Mouse (Mus musculus): ENCODE measurements around the gene Trmt1. TPM values are rescaled to one million over a fixed set of nuclear protein-coding genes. Genes with fewer than 3 reads are reported as not detected.
A peak's percentile ranks its signal among the peaks of the same experiment; 100 is the strongest.
"Not testable (repeated sequence)": the region's sequence is repeated elsewhere in the genome, so short reads cannot be mapped to it uniquely, and the experiment has no call there.

Trmt1 gene
- total RNA-seq, 2 experiments from 2014 or later: 64.4 to 82.2 TPM

DNA sequence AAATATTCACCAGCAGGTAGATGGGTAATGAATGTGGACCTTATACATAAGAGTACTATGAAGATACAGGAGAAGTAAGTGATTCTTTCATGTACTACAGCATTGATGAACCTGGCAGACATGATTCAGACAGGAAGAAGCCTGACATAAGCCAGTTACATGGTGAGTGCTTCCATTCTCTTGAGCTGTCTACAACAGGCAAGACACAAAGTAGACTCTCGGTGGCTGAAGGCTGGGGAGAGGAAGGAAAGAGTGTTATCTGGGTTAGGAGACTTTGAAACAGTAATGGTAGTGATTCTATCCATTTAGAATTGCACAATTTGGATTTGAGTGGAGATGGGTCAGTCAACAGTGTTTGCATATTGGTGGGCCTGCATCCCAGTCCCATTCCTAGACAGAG is 27.2 kb upstream of the Trmt1 start:
- no peak for ATAC-seq (replicated peaks; ENCODE audit: poor library complexity)

- ATAC-seq (replicated peaks; ENCODE audit: poor library complexity): peak; percentile 8; the same call in 1 of the 2 replicates
These were observed 25.9 kb upstream of the Trmt1 start for GRCm38 (mm10) chr8:84659936-84660818.

DNA sequence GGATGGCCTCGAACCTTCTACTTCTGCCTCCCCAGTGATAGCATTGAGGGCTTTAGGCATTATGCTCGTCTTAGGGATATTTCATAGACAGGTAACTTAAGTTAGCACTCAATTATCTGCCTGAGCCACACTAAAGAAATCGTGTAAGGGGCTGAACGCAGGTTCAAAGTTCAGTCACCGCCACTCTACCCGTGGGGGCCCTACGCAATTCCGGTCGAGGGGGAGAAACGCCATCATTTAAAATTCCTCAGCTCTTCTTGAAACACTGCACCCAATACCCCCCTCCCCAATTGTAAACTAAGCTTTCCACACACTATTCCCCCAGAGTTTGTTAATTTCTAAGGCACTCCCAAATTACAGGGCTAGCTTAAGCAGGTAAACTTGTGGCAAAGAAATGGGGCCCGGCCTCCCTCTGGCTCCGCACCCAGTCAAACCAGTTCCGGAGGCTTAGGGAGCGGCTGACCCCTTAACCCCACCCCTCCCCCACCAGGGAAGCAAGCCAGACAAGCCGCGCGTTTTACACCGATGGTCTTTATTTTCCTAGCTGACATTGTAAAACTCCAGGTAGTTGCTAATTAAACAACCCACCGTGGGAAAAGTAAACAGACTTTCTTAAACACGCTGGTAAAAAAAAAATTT is 25.2 kb upstream of the Trmt1 start:
- no peak for ATAC-seq (replicated peaks; ENCODE audit: poor library complexity)

DNA sequence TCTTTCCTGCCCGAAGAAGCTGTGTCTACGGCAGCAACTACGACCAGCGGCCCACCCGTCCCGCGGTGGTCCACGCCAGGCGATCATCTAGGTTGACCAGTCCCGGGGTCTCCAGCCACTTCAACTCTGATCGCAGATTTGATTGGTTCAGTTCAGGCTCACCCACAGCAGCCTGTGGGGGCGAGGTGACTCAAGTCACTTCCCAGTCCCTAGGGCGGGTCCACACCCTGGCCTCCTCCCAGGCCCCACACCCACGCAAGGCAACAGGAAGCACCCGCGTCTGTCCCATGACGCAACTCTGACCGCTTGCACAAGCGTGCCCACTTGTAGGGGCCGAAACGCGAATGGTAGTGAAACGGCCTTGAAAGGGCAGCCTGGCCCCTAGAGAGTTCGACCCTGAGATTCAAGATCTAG is 24.6 kb upstream of the Trmt1 start:
- ATAC-seq (replicated peaks; ENCODE audit: poor library complexity): peak; percentile 30

DNA sequence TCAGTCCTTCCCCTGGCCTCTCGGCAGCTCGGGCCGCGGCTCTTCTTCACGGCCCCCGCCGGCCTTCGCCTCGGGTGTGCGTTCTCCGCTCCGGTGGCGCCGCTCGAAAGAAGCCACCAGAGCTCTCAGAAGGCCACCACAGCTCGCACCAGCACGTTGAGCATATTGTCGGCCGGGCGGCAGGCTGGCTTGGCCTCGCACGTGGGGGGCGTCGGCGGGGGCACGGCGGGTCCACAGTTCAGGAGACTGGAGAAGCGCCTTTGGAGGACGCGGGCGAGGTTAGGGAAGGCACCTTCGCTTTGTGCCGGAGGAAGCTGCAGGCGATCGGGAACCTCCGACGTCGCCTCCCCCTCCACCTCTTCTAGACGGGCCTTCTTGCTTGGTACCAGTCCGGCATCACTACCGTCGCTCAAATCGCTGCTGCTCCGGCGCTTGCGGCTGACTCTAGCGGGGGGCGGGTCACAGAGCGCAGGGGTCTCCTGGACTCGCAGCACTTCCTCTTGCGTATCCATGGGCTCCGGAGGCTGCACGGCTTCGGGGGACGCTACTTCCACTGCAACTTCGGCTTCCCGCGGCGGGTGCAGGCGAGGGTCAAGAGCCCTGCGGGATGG is 24.0 kb upstream of the Trmt1 start:
- peak; percentile 10; the same call in 1 of the 2 replicates for ATAC-seq (replicated peaks; ENCODE audit: poor library complexity)

- peak; percentile 42 for ATAC-seq (replicated peaks; ENCODE audit: poor library complexity)
These were observed 23.5 kb upstream of the Trmt1 start, which contains the start of gene Ier2 for GRCm38 (mm10) chr8:84662581-84663065. Ier2 (minus strand) TSS chr8:84662852.

- peak; percentile 45 for ATAC-seq (replicated peaks; ENCODE audit: poor library complexity)
These were observed 22.4 kb upstream of the Trmt1 start for GRCm38 (mm10) chr8:84663483-84664327.

- ATAC-seq (replicated peaks; ENCODE audit: poor library complexity): peak; percentile 24
These were observed 21.3 kb upstream of the Trmt1 start for GRCm38 (mm10) chr8:84664566-84665384.

- no peak for ATAC-seq (replicated peaks; ENCODE audit: poor library complexity)
These were observed 20.7 kb upstream of the Trmt1 start for GRCm38 (mm10) chr8:84665385-84665893.

GRCm38 (mm10) chr8:84668081-84668480 is 18.0 kb upstream of the Trmt1 start:
- no peak for ATAC-seq (replicated peaks; ENCODE audit: poor library complexity)

GRCm38 (mm10) chr8:84668731-84669485 is 17.2 kb upstream of the Trmt1 start:
- no peak for ATAC-seq (replicated peaks; ENCODE audit: poor library complexity)

- ATAC-seq (replicated peaks; ENCODE audit: poor library complexity): not testable (repeated sequence)
These were observed 15.7 kb upstream of the Trmt1 start for GRCm38 (mm10) chr8:84670295-84671006.

DNA sequence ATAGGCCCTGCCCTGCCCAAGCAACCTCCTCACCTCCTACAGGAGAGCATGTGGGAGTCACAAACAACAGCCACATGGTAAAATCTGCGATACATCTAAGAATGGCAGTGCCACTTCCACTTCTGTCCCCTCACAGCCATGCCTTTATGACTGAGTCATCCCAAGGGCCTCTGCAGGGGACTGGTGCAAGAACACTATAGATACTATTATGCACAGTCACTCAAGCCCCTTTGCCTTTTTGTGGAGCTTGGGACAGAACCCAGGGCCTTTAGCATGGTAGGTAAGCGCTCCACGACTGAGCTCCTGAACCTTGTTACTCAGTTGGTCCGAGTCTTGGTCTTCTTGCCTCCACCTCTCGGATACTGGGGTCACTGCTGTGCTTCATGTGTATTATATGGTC is 8.8 kb upstream of the Trmt1 start:
- peak; percentile 42 for ATAC-seq (replicated peaks; ENCODE audit: poor library complexity)

- ATAC-seq (replicated peaks; ENCODE audit: poor library complexity): no peak
These were observed 4.6 kb upstream of the Trmt1 start for GRCm38 (mm10) chr8:84681476-84681875.

DNA sequence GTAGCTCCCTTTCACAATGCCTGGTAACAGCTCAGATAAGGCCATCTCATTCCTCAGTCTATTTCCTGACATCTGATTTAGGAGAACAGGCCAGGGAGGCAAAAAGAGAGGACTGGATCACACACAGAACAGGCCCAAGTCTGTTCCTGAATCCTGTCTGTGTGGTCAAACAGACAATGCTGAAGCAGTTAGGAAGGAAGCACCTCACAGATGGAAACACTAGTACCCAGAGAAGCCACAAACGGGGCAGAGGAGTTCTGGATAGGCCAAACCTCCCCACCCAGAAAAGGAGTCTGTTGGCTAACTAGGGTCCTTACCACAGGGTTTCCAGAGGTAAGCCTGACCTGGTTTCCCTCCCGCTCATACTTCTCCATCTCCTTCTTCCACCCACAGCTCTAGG is 3.9 kb upstream of the Trmt1 start:
- peak; percentile 47 for ATAC-seq (replicated peaks; ENCODE audit: poor library complexity)

DNA sequence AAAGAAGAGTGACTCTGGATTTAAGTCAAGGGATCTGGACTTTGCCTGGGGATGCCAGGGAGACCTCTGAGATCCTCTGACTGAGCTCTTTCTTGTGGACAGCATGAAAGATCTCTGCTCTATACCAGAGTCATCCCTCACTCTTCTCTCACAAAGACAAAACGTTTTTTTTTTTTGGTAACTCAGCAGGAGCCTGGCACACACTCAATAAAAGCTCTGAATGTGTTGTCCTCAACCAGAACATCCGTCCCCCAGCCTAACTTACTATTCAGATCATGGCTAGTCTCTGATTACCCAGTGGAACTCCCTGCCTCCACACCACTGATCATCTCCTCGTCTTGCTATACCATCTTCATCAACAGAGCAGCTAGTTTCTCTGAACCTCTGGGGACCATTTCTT is 1.6 kb upstream of the Trmt1 start:
- ATAC-seq (replicated peaks; ENCODE audit: poor library complexity): no peak

DNA sequence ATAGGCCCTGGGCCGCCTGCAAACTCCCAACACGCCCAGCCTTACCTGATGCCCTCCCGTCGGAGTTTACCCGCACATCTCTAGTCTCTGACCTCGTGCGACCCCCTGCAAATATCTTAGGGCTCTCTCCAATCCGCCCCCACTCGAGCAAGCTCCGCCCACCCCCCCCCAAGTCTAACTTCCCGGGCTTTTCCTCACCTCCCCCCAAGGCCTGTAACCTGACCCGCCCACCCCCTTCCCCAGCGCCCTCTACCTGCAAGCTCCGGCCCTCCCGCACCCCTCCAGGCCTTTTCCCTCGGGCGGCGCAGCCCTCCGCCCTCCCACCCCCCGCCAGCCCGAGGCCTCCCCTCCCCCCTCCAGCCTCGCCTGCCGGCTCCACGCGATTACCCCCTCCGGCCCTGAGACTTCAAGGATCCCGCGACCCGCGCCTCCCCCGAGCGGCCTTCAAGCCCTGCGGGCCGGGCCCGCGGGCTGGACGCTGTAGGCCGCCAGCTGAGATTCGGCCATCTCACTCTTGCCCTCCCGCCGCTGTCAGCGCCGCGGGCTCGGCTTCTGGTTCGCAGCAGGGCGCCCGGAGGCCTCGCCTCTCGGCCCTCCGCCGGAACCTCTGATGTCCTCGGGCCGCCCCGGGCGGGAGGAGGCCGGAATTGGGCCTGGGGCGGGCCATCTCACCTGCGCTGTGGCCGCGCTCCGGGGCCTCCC is 1.0 kb downstream of the Trmt1 start:
- peak; percentile 10; the same call in 1 of the 2 replicates for ATAC-seq (replicated peaks; ENCODE audit: poor library complexity)

Measured in megakaryocyte progenitor cell, adult 5-6 weeks (primary cell).